Mouse (Mus musculus) macrophage (primary cell): Measurements from ENCODE around the gene Rpl4. TPM values are rescaled to one million over a fixed set of nuclear protein-coding genes. Genes with fewer than 3 reads are reported as not detected.
A peak's percentile ranks its signal among the peaks of the same experiment; 100 is the strongest.
"Not testable (repeated sequence)": the region's sequence is repeated elsewhere in the genome, so short reads cannot be mapped to it uniquely, and the experiment has no call there.

Source experiments
- H3K27ac ChIP-seq: fragments of 350-480 bp; formaldehyde crosslinking; 2 replicates; pipeline ENCODE4 v1.9.0; 2021
- H3K36me3 ChIP-seq: fragments of 350-480 bp; formaldehyde crosslinking; 2 replicates; pipeline ENCODE4 v1.9.0; 2021; ENCODE audit errors: inconsistent target
- H3K4me3 ChIP-seq: fragments of 350-480 bp; formaldehyde crosslinking; 2 replicates; pipeline ENCODE4 v1.9.0; 2021; ENCODE audit errors: inconsistent target
- H3K79me2 ChIP-seq: fragments of 350-480 bp; formaldehyde crosslinking; 2 replicates; pipeline ENCODE4 v1.9.0; 2021; ENCODE audit errors: inconsistent target
- WGBS: methylation state at CpG from one replicate; pipeline ENCODE4 v1.1.7; 2026; ENCODE audit warnings: inconsistent platforms; ENCODE audit not compliant: missing documents; 5-methylcytosine and 5-hydroxymethylcytosine counted together
- polyA plus RNA-seq: library from polyadenylated mRNA; stranded (reverse); fragments of 250-400 nt; gene quantifications from 3 replicates; pipeline ENCODE4 v1.2.4, GENCODE M21; 2018; ENCODE audit warnings: inconsistent platforms
- total RNA-seq, 78 experiments: library from RNA; depleted of rRNA; stranded (reverse); fragments of 250-400 nt; gene quantifications; 1 replicate in 9 of 78; 2 replicates in 24 of 78; 3 replicates in 43 of 78; 4 replicates in 2 of 78; pipeline ENCODE4 v1.2.4; 2018; ENCODE audit warnings: inconsistent platforms in 56 of 78

Rpl4 gene
- total RNA-seq (2018; cell fraction: chromatin; rRNA removed): 100 to 1,000 TPM in 22 of 26 experiments, 10 to 100 TPM in 4; 72.1 to 247 (median 130) TPM
- 100 to 1,000 TPM; 377 to 985 (median 556) TPM for total RNA-seq (2018; cell fraction: cytosol; rRNA removed)
- total RNA-seq (2018; cell fraction: nucleus; rRNA removed): 100 to 1,000 TPM; 111 to 315 (median 156) TPM
- polyA plus RNA-seq: 739 to 959 TPM (median 766 TPM) in 3 replicates

DNA sequence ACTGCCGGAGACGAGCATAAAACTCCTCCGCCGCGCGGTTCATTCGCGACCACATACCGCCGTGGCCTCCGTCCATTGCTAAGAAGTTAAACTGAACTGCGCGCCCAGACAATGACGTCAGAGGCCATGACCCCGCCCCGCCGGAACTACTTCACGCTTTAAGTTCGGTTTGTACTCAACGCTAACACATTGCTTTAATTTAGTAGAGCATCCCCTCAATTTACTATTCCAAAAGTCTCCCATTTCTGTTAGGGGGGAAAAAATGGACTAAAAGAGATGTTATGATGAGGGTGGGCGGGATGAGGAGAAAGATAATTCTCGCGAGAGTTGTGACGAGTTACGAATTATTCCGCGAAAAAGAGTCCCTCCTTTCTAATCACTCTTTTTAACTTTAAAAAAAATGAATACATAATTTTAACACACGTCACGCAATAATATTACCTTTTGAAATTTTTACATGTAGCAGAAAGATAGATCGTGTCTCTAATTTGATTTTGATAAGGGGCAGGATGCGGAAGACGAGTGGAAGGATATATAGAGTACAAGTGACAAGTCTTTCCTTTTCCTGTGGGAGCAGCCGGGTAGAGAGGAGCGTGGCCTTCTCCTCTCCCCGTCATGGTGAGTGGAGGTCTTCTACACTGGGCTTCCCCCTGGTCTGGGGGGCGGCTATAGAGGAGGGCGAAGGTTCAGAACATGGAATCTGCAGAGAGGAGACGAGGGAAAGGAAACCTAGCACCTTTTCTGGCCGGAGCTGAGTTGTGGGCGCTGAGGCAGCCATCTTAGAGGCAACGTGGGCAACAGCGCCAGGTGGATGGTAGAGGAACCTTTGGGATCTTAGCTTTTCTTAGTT lies at the start of gene Rpl4, which contains the start of gene Zwilch:
Gene Rpl4 (plus strand): TSS at position 560 of the 850 bp plus-strand sequence.
Gene Zwilch (minus strand): TSS at position 289 of the 850 bp plus-strand sequence.
- peak within 1 kb of the TSS; percentile 100 for H3K4me3 ChIP-seq
- H3K36me3 ChIP-seq: peaks cover 31% of the 10 kb centered on the region
- H3K79me2 ChIP-seq: peaks cover 61% of the 10 kb centered on the region
- WGBS: under 1% methylated on average over 38 of the region's 42 CpGs
- H3K27ac ChIP-seq: peak within 1 kb of the TSS; percentile 89

DNA sequence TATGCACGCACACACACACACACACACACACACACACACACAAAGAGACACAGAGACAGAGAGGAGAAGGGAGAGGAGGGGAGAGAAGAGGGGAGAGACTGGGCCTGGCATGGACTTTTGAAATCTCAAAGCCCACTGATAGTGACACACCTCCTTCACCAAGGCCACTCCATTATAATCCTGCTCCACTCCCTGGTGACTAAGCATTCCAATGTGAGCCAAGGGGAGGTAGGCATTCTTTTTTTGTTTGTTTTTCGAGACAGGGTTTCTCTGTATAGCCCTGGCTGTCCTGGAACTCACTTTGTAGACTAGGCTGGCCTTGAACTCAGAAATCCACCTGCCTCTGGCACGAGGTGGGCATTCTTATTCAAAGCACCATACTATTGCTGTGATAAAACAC lies 48.3 kb upstream of the Rpl4 start:
- H3K36me3 ChIP-seq, H3K4me3 ChIP-seq, H3K27ac ChIP-seq, H3K79me2 ChIP-seq: not testable (repeated sequence)
- WGBS: 89% methylated on average over 2 of the region's 3 CpGs

DNA sequence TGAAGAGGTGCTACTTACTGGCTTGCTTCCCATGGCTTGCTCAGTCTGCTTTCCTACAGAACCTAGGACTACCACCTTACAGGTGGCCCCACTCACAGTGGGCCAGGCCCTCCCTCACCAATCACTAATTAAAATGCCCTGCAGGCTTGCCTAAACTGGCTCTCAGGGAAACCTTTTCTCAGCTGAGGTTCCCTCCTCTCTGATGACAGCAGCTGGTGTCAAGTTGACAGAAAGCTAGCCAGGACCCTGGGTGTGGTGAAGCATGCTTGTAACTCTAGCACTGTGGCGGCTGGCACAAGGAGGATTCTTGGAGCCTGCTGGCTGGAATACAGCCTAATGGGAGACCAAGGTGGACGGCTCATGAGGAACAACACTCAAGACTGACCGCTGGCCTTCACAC lies 47.9 kb upstream of the Rpl4 start:
- no peak overlapping the region for H3K4me3 ChIP-seq
- no peaks in the 10 kb centered on the region for H3K79me2 ChIP-seq
- H3K27ac ChIP-seq: no peak overlapping the region
- H3K36me3 ChIP-seq: no peaks in the 10 kb centered on the region
- WGBS: 97% methylated on average over 3 of the region's 3 CpGs

DNA sequence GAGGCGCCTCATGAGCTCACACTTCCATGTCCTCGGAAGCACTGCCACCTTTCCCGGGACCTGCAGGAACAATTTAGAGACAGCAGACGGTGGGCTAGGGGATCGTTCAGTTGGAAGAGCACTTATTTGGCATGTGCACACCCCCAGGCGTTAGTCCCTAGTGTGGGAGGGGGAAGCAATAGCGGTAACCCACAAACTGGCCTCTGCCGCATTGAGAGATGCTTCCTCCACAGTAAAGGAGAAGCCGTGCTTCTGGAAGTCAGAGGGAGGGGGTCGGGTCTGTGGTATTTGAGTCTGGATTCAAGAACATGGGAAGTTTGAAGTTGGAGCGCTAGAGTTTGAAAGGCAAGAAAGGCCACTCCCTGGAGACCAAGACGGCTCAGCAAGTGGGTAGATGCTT lies 47.1 kb upstream of the Rpl4 start:
- Histone ChIP-seq H3K79me2 (no peaks in the 10 kb centered on the region), H3K27ac (no peak overlapping the region), H3K36me3 (no peaks in the 10 kb centered on the region), H3K4me3 (no peak overlapping the region)
- WGBS: 35% methylated on average over 12 of the region's 12 CpGs

DNA sequence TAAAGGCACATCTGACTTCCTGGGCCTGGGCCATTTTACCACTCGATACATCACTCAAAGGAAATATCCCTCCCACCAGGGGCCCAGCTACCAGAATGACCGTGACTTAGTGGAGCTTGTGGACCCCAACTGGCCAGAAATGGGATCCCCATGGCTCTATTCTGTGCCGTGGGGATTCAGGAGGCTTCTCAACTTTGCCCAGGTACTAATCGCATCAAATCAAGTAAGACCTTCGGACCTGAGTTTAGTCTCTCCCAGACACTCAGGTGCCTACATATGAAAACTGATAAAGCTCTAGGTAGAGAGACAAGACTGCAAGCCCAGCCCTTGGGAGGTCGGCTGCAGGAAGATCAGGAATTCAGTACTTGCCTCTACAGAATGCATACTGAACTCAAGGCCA lies 41.6 kb upstream of the Rpl4 start:
- Histone ChIP-seq H3K27ac (no peak overlapping the region), H3K79me2 (no peaks in the 10 kb centered on the region), H3K36me3 (no peaks in the 10 kb centered on the region), H3K4me3 (no peak overlapping the region)
- 98% methylated on average over 6 of the region's 6 CpGs for WGBS

DNA sequence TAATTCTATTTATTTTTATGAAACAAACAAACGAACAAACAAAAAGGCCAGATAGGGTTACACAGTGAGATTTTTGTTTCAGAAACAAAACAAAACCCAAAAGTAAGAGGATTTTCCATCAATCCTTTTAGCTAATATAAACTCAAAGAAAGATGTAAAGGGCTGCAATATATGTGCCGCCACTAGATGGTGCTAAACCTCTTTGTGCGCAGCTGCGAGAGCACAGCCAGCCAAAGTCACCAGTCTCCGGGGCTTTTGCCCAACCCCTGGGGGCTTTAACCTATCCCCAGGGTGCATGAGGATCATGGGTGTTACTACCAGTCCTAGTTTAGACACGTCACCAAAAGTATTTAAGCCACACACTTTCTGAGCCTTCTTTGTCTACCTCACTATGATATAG lies 34.3 kb upstream of the Rpl4 start:
- H3K36me3 ChIP-seq, H3K4me3 ChIP-seq, H3K27ac ChIP-seq, H3K79me2 ChIP-seq: not testable (repeated sequence)
- WGBS: 10% methylated on average over 6 of the region's 6 CpGs

DNA sequence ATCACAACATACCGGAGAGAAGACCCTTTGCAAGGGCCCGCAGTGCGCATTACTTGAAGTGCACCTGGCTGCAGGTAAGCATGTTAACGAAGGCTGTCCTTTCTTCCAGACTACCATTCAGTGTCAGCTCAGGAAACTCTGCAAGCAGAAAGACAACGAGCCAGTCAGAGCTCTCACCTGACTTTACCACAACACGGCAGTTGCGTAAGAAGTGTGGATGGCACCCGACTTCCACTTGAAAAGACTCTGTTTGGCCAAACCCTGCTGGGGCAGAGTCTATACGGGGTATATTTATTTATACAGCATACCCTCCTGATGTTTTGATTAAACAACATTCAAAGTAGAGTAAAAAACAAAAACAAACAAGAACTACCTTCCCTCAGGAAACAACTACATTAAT lies 33.3 kb upstream of the Rpl4 start:
- Histone ChIP-seq H3K27ac (no peak overlapping the region), H3K79me2 (no peaks in the 10 kb centered on the region), H3K4me3 (no peak overlapping the region), H3K36me3 (no peaks in the 10 kb centered on the region)
- 52% methylated on average over 9 of the region's 9 CpGs for WGBS

DNA sequence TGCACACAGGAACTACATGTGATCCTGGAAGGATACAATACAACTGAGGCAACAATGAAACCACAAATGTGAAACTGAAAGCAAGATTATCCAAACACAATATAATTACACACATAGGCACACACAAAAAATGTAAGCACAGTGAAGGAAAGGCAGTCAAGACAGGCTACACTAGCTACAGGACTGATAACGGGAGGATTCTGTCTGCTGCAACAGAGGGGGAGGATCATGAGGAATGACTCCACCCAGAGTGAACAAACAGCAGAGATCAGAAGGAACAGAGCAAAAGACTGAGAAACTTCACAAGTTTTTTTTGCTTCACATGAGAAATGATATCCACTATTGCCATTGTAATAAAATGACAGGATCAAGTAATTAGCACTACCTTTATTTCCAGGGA lies 16.5 kb upstream of the Rpl4 start:
- Histone ChIP-seq H3K27ac (no peak overlapping the region), H3K4me3 (no peak overlapping the region), H3K79me2 (no peaks in the 10 kb centered on the region), H3K36me3 (no peaks in the 10 kb centered on the region)
- 100% methylated on average over 1 of the region's 1 CpGs for WGBS

DNA sequence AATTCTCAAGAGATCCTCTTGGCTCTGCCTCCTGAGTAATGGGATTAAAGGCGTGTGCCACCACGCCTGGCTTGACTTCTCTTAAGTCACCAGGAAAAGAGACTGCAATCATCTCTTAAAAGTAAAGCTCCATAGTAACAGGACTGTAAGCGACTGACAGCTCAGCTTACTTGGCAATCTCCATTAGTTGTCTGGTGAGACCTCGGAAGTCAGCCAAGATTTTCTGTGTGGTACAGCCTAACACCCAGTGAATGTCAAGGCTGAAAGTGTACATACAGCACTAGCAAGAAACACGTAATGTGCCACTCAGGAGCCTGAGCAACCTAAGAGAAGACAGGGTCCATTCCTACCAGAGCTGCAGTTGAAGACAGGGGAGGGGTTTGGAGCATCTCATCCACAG lies 12.7 kb upstream of the Rpl4 start:
- H3K79me2 ChIP-seq: no peaks in the 10 kb centered on the region
- no peak overlapping the region for H3K27ac ChIP-seq
- H3K36me3 ChIP-seq: no peaks in the 10 kb centered on the region
- no peak overlapping the region for H3K4me3 ChIP-seq
- 94% methylated on average over 5 of the region's 5 CpGs for WGBS

DNA sequence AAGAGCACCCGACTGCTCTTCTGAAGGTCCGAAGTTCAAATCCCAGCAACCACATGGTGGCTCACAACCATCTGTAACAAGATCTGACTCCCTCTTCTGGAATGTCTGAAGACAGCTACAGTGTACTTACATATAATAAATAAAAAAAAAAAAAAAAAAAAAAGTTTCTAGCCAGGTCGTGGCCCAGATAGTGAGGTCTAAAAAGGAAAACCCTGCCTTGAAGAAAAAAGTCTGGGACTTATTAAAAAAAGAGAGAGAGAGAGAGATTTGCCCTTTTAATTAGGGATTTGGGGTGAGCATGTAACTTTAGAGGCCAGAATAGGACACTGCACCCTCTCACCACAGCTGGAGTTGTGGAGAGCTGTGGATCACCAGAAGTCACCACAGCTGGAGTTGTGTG lies 3.2 kb upstream of the Rpl4 start:
- not testable (repeated sequence) for H3K36me3 ChIP-seq, H3K4me3 ChIP-seq, H3K27ac ChIP-seq
- WGBS: 67% methylated on average over 1 of the region's 3 CpGs
- peaks cover 46% of the 10 kb centered on the region for H3K79me2 ChIP-seq

DNA sequence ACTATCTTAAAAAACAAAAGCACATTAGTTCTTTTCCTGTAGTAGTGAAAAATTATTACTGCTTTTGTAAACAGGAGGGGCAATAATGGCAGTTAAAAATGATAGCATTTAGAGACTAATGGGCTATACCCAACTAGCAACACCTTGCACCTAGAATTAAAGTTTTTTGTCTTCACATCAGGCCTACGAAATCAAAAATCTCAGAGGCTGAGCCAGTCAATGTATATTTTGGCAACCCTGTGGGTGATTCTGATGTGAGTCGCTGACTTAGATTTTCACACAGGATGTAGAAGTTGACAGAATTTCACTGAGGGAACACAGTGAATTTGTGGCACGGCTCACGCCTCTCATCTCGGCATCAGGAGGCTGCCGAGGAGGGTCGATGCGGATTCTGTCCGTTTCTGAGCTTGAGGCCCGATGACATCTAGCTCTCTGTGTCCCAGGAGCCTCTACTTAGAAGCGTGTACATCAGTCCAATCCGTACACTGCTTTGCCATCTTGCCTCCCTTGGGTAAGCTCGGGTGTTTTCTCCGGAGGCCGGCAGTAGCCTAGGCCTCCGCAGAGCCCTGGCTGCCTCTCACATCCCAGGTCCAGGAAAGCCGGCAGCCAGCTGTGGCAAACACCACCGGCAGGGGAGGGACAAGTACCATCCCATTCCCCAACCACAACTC lies 895 bp upstream of the Rpl4 start:
- Histone ChIP-seq H3K36me3 (peaks cover 24% of the 10 kb centered on the region), H3K79me2 (peaks cover 61% of the 10 kb centered on the region), H3K27ac (peak overlapping the region; percentile 89), H3K4me3 (peak overlapping the region; percentile 100)
- WGBS: 4% methylated on average over 18 of the region's 18 CpGs

DNA sequence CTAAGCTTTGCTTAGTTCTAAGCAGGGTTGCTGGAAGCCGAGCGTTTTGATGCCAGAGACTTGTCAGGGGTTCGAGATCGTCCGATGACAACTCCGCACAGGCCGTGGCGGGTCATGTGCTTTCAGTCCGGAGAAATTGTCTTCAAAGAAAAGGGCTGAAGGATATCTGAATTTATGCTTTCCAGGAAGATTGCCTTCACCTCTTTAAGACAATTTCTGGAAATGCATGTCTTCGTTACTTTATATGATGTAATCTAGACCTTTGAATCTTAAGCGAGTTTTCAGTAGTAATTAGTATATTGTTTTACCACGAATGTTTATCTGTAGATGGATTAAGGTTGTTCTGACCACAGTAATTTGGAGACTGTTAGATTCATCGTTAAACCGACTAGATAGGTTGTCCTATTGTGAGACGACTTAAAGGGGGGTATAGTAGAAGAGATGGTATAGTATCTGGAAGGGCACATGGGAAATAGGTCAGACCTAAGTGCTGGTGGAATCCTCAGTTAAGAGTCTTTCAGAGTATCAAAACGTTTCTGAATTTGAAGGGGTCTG lies 568 bp downstream of the Rpl4 start:
- peaks cover 32% of the 10 kb centered on the region for H3K36me3 ChIP-seq
- peak overlapping the region; percentile 100 for H3K4me3 ChIP-seq

DNA sequence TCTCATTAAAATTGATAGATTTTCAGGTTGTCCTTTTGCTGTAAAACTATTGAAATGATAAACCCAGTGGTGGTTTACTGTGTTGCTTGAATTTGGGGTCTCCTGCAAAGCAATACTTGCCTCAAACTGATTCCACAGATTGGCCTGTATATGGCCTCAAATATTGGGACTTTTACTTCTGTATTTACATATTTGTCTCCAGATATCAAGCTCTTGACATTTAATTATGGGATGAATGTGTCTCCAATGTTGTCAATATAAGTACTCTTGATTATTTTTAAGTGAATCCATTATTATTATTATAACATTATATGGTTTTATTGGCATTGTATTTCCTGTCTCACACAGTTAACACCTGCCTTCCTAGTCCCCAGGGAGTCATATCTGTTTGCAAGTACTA lies 1.2 kb downstream of the Rpl4 start:
- 0 out of 2 replicates have a peak overlapping the region, but pooled peaks have one; percentile 89 for H3K27ac ChIP-seq
- peak overlapping the region; percentile 100 for H3K4me3 ChIP-seq
- peaks cover 61% of the 10 kb centered on the region for H3K79me2 ChIP-seq
- H3K36me3 ChIP-seq: peaks cover 32% of the 10 kb centered on the region

More for the DNA sequence above, 568 bp downstream of the Rpl4 start:
- Histone ChIP-seq H3K79me2 (peaks cover 61% of the 10 kb centered on the region), H3K27ac (peak overlapping the region; percentile 89)
- 0% methylated on average over 16 of the region's 16 CpGs for WGBS

DNA sequence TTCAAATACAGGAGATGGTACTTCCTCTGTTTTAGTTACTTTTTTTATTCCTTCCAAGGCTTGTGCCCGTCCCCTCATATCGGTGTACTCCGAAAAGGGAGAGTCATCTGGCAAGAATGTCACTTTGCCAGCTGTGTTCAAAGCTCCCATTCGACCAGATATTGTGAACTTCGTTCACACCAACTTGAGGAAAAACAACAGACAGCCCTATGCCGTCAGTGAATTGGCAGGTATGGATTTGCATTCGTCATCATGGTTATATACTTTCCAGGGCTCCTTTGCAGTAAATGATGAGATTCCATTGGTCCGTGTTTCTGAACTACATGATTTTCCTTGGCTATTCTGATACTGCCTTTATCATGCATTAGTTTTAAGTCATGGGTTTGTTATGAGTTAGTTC lies 1.6 kb downstream of the Rpl4 start:
- H3K27ac ChIP-seq: no peak overlapping the region
- no peak overlapping the region; the same call in 1 of the 2 replicates for H3K4me3 ChIP-seq
- peaks cover 32% of the 10 kb centered on the region for H3K36me3 ChIP-seq
- 81% methylated on average over 8 of the region's 8 CpGs for WGBS
- H3K79me2 ChIP-seq: peaks cover 65% of the 10 kb centered on the region

DNA sequence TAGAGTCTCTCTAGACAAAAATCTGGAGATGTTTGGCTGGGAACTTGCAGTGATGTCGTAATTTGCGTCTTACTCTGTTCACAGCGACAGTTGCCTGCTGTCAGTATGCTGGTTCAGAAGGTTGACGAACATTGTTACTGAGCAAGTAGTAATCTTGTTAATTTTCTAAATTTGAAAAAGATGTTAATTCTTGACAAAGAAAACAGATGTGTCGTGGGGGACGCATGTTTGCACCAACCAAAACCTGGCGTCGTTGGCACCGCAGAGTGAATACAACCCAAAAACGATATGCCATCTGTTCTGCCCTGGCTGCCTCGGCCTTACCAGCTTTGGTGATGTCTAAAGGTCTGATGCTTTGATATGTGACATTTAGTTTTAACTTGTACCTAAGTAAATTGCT lies 2.2 kb downstream of the Rpl4 start:
- H3K79me2 ChIP-seq: peaks cover 68% of the 10 kb centered on the region
- peaks cover 32% of the 10 kb centered on the region for H3K36me3 ChIP-seq
- H3K4me3 ChIP-seq: no peak overlapping the region
- 92% methylated on average over 9 of the region's 11 CpGs for WGBS
- no peak overlapping the region for H3K27ac ChIP-seq
